Mouse (Mus musculus) adrenal gland, adult 10 weeks (tissue): ENCODE results near the gene Pvr. TPM values are rescaled to one million over a fixed set of nuclear protein-coding genes. Genes with fewer than 3 reads are reported as not detected.

Source experiments
- polyA plus RNA-seq: library from polyadenylated mRNA; stranded (reverse); fragments of 350-450 nt; fragmentation: Illumina TruSeq; extraction: RNeasy Lipid Tissue Mini Kit (QIAGEN cat#74804); gene quantifications from one replicate; pipeline ENCODE4 v1.2.3, GENCODE M21; 2014; ENCODE audit warnings: low read depth, low replicate concordance

The Pvr gene
- polyA plus RNA-seq = 41.5 TPM

GRCm38 (mm10) chr7:19920506-19921261 is at the start of gene Pvr:
Pvr (minus strand) TSS chr7:19921160.

GRCm38 (mm10) chr7:19964985-19965579 is 44.1 kb upstream of the Pvr start, which contains the start of gene Ceacam20:
Ceacam20 (plus strand) TSS chr7:19965412.

GRCm38 (mm10) chr7:19950589-19950988 is 29.6 kb upstream of the Pvr start, which contains the start of gene Igsf23:
Igsf23 (minus strand) TSS chr7:19950756.

GRCm38 (mm10) chr7:19887849-19888248 is 33.1 kb downstream of the Pvr start, which contains the start of gene Ceacam19:
Ceacam19 (minus strand) TSS chr7:19887965.

GRCm38 (mm10) chr7:19861199-19861598 is 59.8 kb downstream of the Pvr start, which contains the start of gene Ceacam16:
Ceacam16 (minus strand) TSS chr7:19861299.

Other genes starting within 250 kb of the Pvr start
- gene Apoc2, start 243.2 kb downstream of the Pvr start, polyA plus RNA-seq = not detected
- not detected for gene Gm44805, start 239.7 kb downstream of the Pvr start, polyA plus RNA-seq
- 2.9 TPM for gene Apoc4, start 239.7 kb downstream of the Pvr start, polyA plus RNA-seq
- gene Apoc1, start 228.5 kb downstream of the Pvr start, polyA plus RNA-seq = 25.6 TPM
- gene Apoe, start 222.0 kb downstream of the Pvr start, polyA plus RNA-seq = 11.9 TPM
- gene Tomm40, start 205.7 kb downstream of the Pvr start, polyA plus RNA-seq = 0.82 TPM
- gene Nectin2, start 170.7 kb downstream of the Pvr start, polyA plus RNA-seq = 6.1 TPM
- gene Bcam, start 150.1 kb downstream of the Pvr start, polyA plus RNA-seq = not detected
- gene Cblc, start 124.4 kb downstream of the Pvr start, polyA plus RNA-seq = not detected
- gene Bcl3, start 98.4 kb downstream of the Pvr start, polyA plus RNA-seq = not detected
- not detected for gene Gm19345, start 69.2 kb downstream of the Pvr start, polyA plus RNA-seq
- gene Ceacam16, start 59.9 kb downstream of the Pvr start, polyA plus RNA-seq = not detected
- not detected for gene Ceacam19, start 33.2 kb downstream of the Pvr start, polyA plus RNA-seq
- gene Igsf23, start 29.6 kb upstream of the Pvr start, polyA plus RNA-seq = not detected
- not detected for gene Ceacam20, start 44.3 kb upstream of the Pvr start, polyA plus RNA-seq
- not detected for gene Nlrp9b, start 70.3 kb upstream of the Pvr start, polyA plus RNA-seq
- not detected for gene Vmn1r91, start 178.5 kb upstream of the Pvr start, polyA plus RNA-seq
- gene Gm16442, start 201.4 kb upstream of the Pvr start, polyA plus RNA-seq = not detected
- not detected for gene Vmn1r93, start 217.9 kb upstream of the Pvr start, polyA plus RNA-seq
- not detected for gene Vmn1r94, start 247.2 kb upstream of the Pvr start, polyA plus RNA-seq